Mouse (Mus musculus) adrenal gland, adult (tissue): Measurements from ENCODE around the gene Prl3d1.
"Not testable (repeated sequence)": the region's sequence is repeated elsewhere in the genome, so short reads cannot be mapped to it uniquely, and the experiment has no call there.

Source experiments
- DNase-seq, 2 experiments: peaks; one replicate each; pipeline ENCODE4 v3.0.0; 2022 to 2023; ENCODE audit warnings: low spot score in 1 of 2; ENCODE audit not compliant: inconsistent age in 2 of 2

Gene Prl3d1

GRCm38 (mm10) chr13:27093890-27094289 is at the start of gene Prl3d1:
Gene Prl3d1, plus strand, starts transcription at chr13:27094190.
- not testable (repeated sequence) for DNase-seq

GRCm38 (mm10) chr13:27057270-27057669 is 36.7 kb upstream of the Prl3d1 start, which contains the start of gene Prl:
Gene Prl, plus strand, starts transcription at chr13:27057570.
- DNase-seq = no peak

- DNase-seq = no peak
Measured at GRCm38 (mm10) chr13:27059177-27059576, 34.8 kb upstream of the Prl3d1 start.

- DNase-seq = not testable (repeated sequence)
Measured at GRCm38 (mm10) chr13:27121398-27121797, 27.4 kb downstream of the Prl3d1 start, which contains the start of gene Prl3d2. Gene Prl3d2, plus strand, starts transcription at chr13:27121698.

GRCm38 (mm10) chr13:27148264-27148663 is 54.3 kb downstream of the Prl3d1 start:
- DNase-seq = no peak
